Mouse (Mus musculus): ENCODE results near the gene Ifih1.

GRCm38 (mm10) chr2:62643405-62644305, 2.4 kb downstream of the Ifih1 start:
- TF ChIP-seq CHD2 (IDR thresholded peaks at IDR 0.05; ENCODE audit: low read length) (no peak), CTCF (conservative IDR thresholded peaks at IDR 0.05 in 1 of 2, IDR thresholded peaks at IDR 0.05 in 1 of 2; ENCODE audit: low read depth in 2 of 2, low read length in 2 of 2) (peak; percentile 64 to 75), HCFC1 (IDR thresholded peaks at IDR 0.05; ENCODE audit: low read depth, low read length) (no peak), MAX (IDR thresholded peaks at IDR 0.05; ENCODE audit: low read length) (no peak), NRF1 (IDR thresholded peaks at IDR 0.05; ENCODE audit: low read depth, low read length) (no peak), ZC3H11A (IDR thresholded peaks at IDR 0.05; ENCODE audit: low read depth, low read length) (no peak), EP300 (IDR thresholded peaks at IDR 0.05; ENCODE audit: low read length) (no peak), USF1 (IDR thresholded peaks at IDR 0.05; ENCODE audit: low read depth, low read length) (no peak), PAX5 (IDR thresholded peaks at IDR 0.05; ENCODE audit: low read length) (no peak), MYC (IDR thresholded peaks at IDR 0.05; ENCODE audit: low read depth, low read length) (no peak), JUND (conservative IDR thresholded peaks at IDR 0.05; ENCODE audit: low read depth, low read length) (no peak), RAD21 (IDR thresholded peaks at IDR 0.05; ENCODE audit: low read depth, low read length) (no peak), POLR2A (IDR thresholded peaks at IDR 0.05; ENCODE audit: low read depth, low read length) (no peak), POLR2AphosphoS2 (IDR thresholded peaks at IDR 0.05; ENCODE audit: low read depth, low read length) (no peak)
